Mouse (Mus musculus) liver, adult 2 months (tissue): ENCODE data around the gene Rin3.

Experiments used
- CTCF ChIP-seq: fragments of 200-500 bp; IDR thresholded peaks from 2 replicates; pipeline ENCODE4 v1.5.1; 2011; ENCODE audit warnings: low read depth, low read length, control low read depth
- POLR2A ChIP-seq: fragments of 200-500 bp; IDR thresholded peaks from 2 replicates; pipeline ENCODE4 v1.6.1; 2011; ENCODE audit warnings: low read length, control low read depth; ENCODE audit not compliant: insufficient read depth; ENCODE audit errors: extremely low read depth

DNA sequence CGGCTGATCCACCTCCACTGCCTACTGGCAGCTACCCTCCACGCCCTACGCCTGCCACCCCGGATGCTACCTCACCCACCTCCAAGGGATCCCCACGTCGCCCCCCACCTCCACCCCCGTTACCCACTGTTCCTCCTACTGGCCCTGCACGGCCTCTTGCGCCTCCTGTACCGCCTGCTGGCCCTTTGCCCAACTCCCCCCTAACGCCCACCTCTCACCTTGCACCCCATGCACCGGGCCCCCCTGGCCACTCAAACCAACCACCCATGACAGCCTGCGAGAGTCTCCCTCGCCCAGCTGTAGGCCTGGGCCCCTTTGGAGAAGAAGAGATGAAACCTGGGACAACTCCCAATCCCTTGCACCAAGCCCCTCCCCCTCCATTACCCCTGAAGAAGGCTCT is 85.7 kb downstream of the Rin3 start:
- TF ChIP-seq CTCF (no peak), POLR2A (no peak)
